Mouse (Mus musculus): ENCODE measurements around the gene Tacr1.

The Tacr1 gene

DNA sequence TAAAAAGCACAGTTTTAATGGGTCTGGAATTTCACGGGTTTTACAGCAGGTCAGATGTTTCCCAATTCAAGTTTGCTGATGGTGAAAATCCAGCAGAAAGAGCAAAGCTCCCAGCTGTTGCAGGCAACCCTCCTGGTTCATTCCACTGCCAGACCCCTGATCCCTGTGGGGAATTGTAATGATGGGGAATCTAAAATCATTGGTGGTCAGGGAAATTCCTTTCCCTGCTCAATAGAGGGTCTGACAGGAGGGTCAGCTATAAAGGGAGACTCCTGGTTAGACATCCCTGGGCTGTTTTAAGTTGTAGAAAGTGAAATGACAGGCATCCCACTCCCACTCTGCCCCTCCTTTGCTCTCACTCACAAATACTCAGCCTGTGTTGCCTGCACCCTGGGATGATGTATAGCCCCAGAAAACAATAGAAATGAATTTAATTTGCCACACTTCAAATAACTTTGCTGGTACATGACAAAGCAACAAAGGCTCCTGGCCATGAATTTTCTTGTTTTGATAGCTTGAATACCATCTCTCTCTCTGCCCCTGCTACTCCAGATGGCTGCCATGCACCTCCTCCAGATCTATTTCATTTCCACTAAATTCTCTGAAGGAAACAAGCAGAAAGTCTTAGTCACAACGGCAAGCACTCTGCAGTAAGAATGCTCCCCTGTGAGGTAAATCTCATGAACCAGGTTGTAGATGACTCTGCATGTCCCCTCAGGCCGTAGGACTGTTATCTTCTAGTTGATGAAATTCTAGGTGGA lies 123.2 kb downstream of the Tacr1 start:
- DNase-seq (ENCODE audit: low read depth, low spot score): no peak

GRCm38 (mm10) chr6:82528631-82529030 lies 126.5 kb downstream of the Tacr1 start:
- DNase-seq (ENCODE audit: low read depth, low spot score): no peak

GRCm38 (mm10) chr6:82536641-82537040 lies 134.5 kb downstream of the Tacr1 start:
- DNase-seq (ENCODE audit: low read depth, low spot score): no peak

- peak; percentile 1 for DNase-seq (ENCODE audit: low read depth, low spot score)
Observed at GRCm38 (mm10) chr6:82549270-82549669, 147.1 kb downstream of the Tacr1 start.

- no peak for DNase-seq (ENCODE audit: low read depth, low spot score)
Observed at GRCm38 (mm10) chr6:82575445-82575844, 173.3 kb downstream of the Tacr1 start.

DNA sequence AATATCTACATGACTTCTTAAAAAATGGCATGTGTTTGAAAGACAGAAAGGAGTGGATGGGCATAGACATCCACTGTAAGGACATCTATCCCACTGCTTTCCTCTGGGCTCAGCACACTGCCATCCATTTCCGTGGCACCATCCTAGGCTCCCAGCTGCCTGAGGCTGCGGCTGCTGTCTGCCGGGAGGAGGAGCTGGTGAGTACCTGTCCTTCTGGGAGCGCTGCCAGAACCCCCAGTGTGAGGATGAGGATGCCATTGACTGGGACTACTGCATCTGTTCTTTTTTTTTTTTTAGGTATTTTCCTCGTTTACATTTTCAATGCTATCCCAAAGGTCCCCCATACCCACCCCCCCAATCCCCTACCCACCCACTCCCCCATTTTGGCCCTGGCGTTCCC lies 183.3 kb downstream of the Tacr1 start:
- no peak for DNase-seq (ENCODE audit: low read depth, low spot score)

GRCm38 (mm10) chr6:82589387-82589786 lies 187.3 kb downstream of the Tacr1 start:
- no peak for DNase-seq (ENCODE audit: low read depth, low spot score)

GRCm38 (mm10) chr6:82595461-82596090 lies 193.4 kb downstream of the Tacr1 start:
- no peak for DNase-seq (ENCODE audit: low read depth, low spot score)

- no peak for DNase-seq (ENCODE audit: low read depth, low spot score)
Observed at GRCm38 (mm10) chr6:82603228-82603627, 201.1 kb downstream of the Tacr1 start.

- peak; percentile 14 for DNase-seq (ENCODE audit: low read depth, low spot score)
Observed at GRCm38 (mm10) chr6:82603665-82604064, 201.5 kb downstream of the Tacr1 start.

DNA sequence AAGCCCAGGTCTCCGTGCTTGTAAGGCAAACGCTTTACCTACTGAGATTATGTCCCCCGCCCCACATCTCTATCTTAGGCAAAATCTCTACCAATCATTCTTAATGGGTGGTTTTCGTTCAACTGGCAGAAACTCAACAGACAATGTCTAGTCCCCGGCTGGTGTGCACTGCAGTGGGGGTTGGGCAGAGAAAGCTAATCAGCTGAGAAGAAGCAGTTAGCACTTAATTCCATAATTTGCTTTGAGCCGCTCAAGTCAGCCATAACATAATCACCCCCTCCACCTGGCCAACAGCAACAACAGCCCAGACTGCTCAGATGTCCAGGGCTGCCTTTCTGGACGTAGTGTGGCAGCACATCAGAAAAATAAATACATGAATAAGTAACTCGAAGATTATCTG lies 202.7 kb downstream of the Tacr1 start:
- DNase-seq (ENCODE audit: low read depth, low spot score): no peak

- DNase-seq (ENCODE audit: low read depth, low spot score): no peak
Observed at GRCm38 (mm10) chr6:82608756-82609155, 206.6 kb downstream of the Tacr1 start.

- no peak for DNase-seq (ENCODE audit: low read depth, low spot score)
Observed at GRCm38 (mm10) chr6:82609339-82609926, 207.3 kb downstream of the Tacr1 start.

Measured in CD4-positive, CD25-positive, alpha-beta regulatory T cell, adult 2 months (primary cell).